Mouse (Mus musculus) cerebellum, adult 2 months (tissue): ENCODE data around the gene Pcsk2. TPM values are rescaled to one million over a fixed set of nuclear protein-coding genes. Genes with fewer than 3 reads are reported as not detected.

Experiments
- DNase-seq, 2 experiments: peaks; one replicate each; pipeline ENCODE4 v3.0.0; 2021
- H3K27ac ChIP-seq: fragments of 200-500 bp; 2 replicates; pipeline ENCODE4 v1.5.1; 2012; ENCODE audit warnings: low read length, control low read depth, inconsistent platforms; ENCODE audit not compliant: insufficient read depth
- H3K27me3 ChIP-seq: fragments of 200-500 bp; 2 replicates; pipeline ENCODE4 v1.6.1; 2012; ENCODE audit warnings: inconsistent platforms, mild to moderate bottlenecking, low read length, moderate library complexity; ENCODE audit not compliant: control insufficient read depth, insufficient read depth
- H3K4me1 ChIP-seq: fragments of 200-500 bp; 2 replicates; pipeline ENCODE4 v1.6.1; 2011; ENCODE audit warnings: low read length; ENCODE audit not compliant: control insufficient read depth, insufficient read depth
- H3K4me3 ChIP-seq: fragments of 200-500 bp; replicated peaks from 2 replicates; pipeline ENCODE3; 2011; ENCODE audit warnings: mild to moderate bottlenecking, low read depth, low read length, control low read depth; ENCODE audit not compliant: insufficient read depth
- CTCF ChIP-seq: fragments of 200-500 bp; IDR thresholded peaks from 2 replicates; pipeline ENCODE4 v1.5.1; 2011; ENCODE audit warnings: low read depth, mild to moderate bottlenecking, control low read depth, low read length, moderate library complexity, borderline replicate concordance; ENCODE audit not compliant: insufficient read depth
- POLR2A ChIP-seq: fragments of 200-500 bp; IDR thresholded peaks from 2 replicates; pipeline ENCODE4 v1.6.1; 2011; ENCODE audit warnings: low read length, control low read depth, borderline replicate concordance; ENCODE audit not compliant: insufficient read depth
- WGBS: fragments of 180-500 bp; shearing (Covaris S2); methylation state at CpG from one replicate; pipeline ENCODE4 v1.1.7; 2018; 5-methylcytosine and 5-hydroxymethylcytosine counted together
- polyA plus RNA-seq: library from polyadenylated mRNA; depleted of rRNA; stranded (reverse); fragments of >200 nt; gene quantifications from 2 replicates; pipeline ENCODE4 v1.2.3, GENCODE M21; 2012

The Pcsk2 gene
- polyA plus RNA-seq, 1 experiment, result 69.5 TPM

- no peak for DNase-seq
- H3K4me1 ChIP-seq, result no peaks in the 10 kb centered on the region
- no peak overlapping the region for H3K4me3 ChIP-seq
- no peak overlapping the region for H3K27ac ChIP-seq
- no peaks in the 10 kb centered on the region for H3K27me3 ChIP-seq
- no peak for TF ChIP-seq CTCF
- 88% methylated on average over 11 of the region's 11 CpGs for WGBS
Measured at GRCm38 (mm10) chr2:143813461-143813860, 267.5 kb downstream of the Pcsk2 start.

DNA sequence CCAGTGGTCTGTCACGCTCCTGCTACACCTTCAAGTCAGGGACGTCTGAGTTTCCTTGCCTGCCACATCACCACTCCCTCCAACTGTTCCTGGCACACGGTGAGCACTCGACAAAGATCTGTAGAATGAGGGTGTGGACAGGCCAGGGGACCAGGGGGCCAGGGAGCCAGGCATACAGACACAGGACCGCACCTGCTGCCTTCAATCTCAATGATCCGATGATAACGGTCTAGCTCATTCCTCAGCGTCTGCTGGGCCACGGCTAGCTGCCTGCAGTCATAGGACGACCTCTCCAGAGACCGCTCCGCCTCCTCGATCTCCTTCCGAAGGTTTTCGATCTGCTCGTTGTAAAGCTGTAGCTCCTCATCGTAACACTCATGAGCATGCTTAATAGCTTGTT, 285.7 kb downstream of the Pcsk2 start:
- no peak for DNase-seq
- WGBS, result 68% methylated on average over 17 of the region's 17 CpGs
- no peaks in the 10 kb centered on the region for H3K27me3 ChIP-seq

GRCm38 (mm10) chr2:143832721-143833120, 286.8 kb downstream of the Pcsk2 start:
- no peak overlapping the region for H3K27ac ChIP-seq
- peaks cover 5% of the 10 kb centered on the region; the same call in 1 of the 2 replicates for H3K4me1 ChIP-seq
- H3K4me3 ChIP-seq, result no peak overlapping the region
- 57% methylated on average over 5 of the region's 5 CpGs for WGBS
- no peaks in the 10 kb centered on the region for H3K27me3 ChIP-seq
- no peak for DNase-seq
- TF ChIP-seq POLR2A, result no peak
- no peak for TF ChIP-seq CTCF

More for the DNA sequence above, 285.7 kb downstream of the Pcsk2 start:
- H3K27ac ChIP-seq, result no peak overlapping the region
- peaks cover 10% of the 10 kb centered on the region; the same call in 1 of the 2 replicates for H3K4me1 ChIP-seq
- no peak overlapping the region for H3K4me3 ChIP-seq
- TF ChIP-seq CTCF (no peak), POLR2A (no peak)

- Histone ChIP-seq H3K4me3 (no peak overlapping the region), H3K27ac (no peak overlapping the region), H3K4me1 (no peaks in the 10 kb centered on the region), H3K27me3 (no peaks in the 10 kb centered on the region)
- no peak for DNase-seq
- TF ChIP-seq POLR2A (no peak), CTCF (no peak)
- 84% methylated on average over 6 of the region's 6 CpGs for WGBS
Measured at GRCm38 (mm10) chr2:143834082-143834481, 288.1 kb downstream of the Pcsk2 start.

DNA sequence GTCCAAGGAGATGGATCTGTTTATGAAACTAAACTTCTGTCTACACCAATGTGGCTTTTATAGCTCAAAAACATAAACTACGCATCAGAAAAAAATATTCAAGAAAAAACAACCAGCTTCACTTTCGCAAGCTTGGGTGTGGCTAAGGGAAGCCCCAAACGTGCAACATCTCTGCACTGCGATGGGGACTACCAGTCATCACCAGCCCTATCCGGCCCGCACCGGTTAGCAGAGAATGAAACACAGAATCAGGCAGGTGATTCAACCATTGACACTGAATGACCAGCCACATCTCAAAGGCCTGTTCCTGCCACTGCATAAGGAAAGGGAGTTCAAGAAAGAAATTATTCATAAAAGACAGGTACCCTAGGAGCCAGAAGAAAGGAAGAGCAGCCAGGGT, 289.9 kb downstream of the Pcsk2 start:
- H3K27me3 ChIP-seq, result no peaks in the 10 kb centered on the region
- no peak for TF ChIP-seq CTCF
- TF ChIP-seq POLR2A, result no peak
- no peak overlapping the region for H3K27ac ChIP-seq
- DNase-seq, result no peak
- H3K4me3 ChIP-seq, result no peak overlapping the region
- no peaks in the 10 kb centered on the region for H3K4me1 ChIP-seq
- 89% methylated on average over 7 of the region's 7 CpGs for WGBS

DNA sequence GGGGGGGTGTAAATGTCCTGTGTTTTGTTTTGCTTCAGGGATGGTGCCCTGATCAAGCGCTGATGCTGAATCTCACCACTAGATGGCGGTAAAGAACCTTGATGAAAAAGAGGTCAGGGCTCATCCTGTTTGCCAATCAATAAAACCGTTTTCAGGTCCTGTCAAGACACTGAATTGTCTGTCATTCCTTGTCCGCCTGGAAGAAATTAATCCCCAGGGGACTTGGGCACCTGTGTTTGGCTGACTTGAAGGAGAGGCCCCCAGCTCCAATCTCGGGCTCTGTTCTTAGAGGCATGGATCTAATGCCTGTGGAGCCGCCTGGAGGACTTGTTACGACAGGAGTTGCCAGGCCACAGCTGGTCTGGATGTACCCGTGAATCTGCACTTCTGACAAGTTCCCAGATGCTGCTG, 291.3 kb downstream of the Pcsk2 start:
- peak overlapping the region; percentile 37 for H3K4me3 ChIP-seq
- H3K27me3 ChIP-seq, result no peaks in the 10 kb centered on the region
- H3K27ac ChIP-seq, result no peak overlapping the region
- DNase-seq, result peak; percentile 70 to 79
- no peaks in the 10 kb centered on the region for H3K4me1 ChIP-seq
- TF ChIP-seq CTCF, result peak; percentile 70
- no peak for TF ChIP-seq POLR2A
- 1% methylated on average over 8 of the region's 8 CpGs for WGBS

- no peaks in the 10 kb centered on the region for H3K4me1 ChIP-seq
- WGBS, result 55% methylated on average over 5 of the region's 5 CpGs
- no peaks in the 10 kb centered on the region for H3K27me3 ChIP-seq
- H3K27ac ChIP-seq, result no peak overlapping the region
- H3K4me3 ChIP-seq, result no peak overlapping the region
- DNase-seq, result no peak
- TF ChIP-seq POLR2A, result no peak
- TF ChIP-seq CTCF, result 0 out of 2 replicates have a peak, but pooled peaks have one; percentile 9
Measured at GRCm38 (mm10) chr2:143838698-143839097, 292.7 kb downstream of the Pcsk2 start.

DNA sequence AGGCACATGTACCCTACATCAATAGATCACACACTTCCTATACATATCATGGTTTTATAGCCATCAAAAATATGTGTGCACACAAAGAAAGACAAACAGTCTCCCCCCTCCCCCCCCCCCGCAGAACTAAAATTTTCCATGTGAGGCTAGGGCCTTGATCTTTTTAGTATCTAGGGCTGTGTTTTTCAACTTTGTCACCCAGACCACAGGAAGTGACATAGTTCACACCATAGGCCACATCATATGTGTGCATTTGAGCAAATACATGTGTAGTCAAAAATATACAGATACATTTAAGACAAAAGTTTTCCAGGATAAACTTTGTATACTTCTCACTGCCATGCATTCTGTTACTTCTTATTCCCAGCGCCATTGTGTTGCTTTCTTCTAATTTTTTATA, 293.5 kb downstream of the Pcsk2 start:
- no peaks in the 10 kb centered on the region for H3K4me1 ChIP-seq
- TF ChIP-seq CTCF (no peak), POLR2A (no peak)
- H3K27ac ChIP-seq, result no peak overlapping the region
- H3K27me3 ChIP-seq, result no peaks in the 10 kb centered on the region
- H3K4me3 ChIP-seq, result no peak overlapping the region
- 98% methylated on average over 2 of the region's 2 CpGs for WGBS
- no peak for DNase-seq
